Mouse (Mus musculus): ENCODE measurements around the gene Hapln4. TPM values are rescaled to one million over a fixed set of nuclear protein-coding genes. Genes with fewer than 3 reads are reported as not detected.
A peak's percentile ranks its signal among the peaks of the same experiment; 100 is the strongest.

The Hapln4 gene
- polyA plus RNA-seq, 1 experiment from 2014 or later = not detected

DNA sequence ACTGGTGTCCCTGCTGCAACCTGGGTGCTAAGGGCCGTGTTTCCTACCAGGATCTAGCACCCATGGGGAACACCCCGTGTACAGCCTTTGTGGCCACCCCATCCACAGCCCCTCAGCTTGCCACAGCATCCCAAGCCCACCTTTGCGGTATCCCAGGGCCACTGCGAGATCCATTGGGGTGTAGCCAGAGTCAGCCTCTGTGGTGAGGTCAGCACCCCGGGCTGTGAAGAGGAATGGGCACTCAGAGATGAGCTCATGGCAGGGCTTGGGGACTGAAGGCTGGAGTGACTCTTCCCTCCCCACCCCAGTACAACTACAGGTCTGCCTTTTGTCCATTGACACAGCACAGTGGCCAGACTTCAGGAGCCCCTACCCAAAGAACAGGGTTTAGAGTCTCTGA lies 50.8 kb downstream of the Hapln4 start:
- H3K4me1 ChIP-seq (ENCODE audit: insufficient read depth, low read length) = peaks cover 22% of the 10 kb centered on the region
- H3K27me3 ChIP-seq (ENCODE audit: insufficient read depth, low read length) = no peaks in the 10 kb centered on the region
- H3K4me3 ChIP-seq (ENCODE audit: low read length) = no peak overlapping the region
- H3K4me2 ChIP-seq (replicated peaks; ENCODE audit: low read depth, low read length) = no peak overlapping the region
- no peak for ATAC-seq (ENCODE audit: low FRiP score, low TSS enrichment)
- H3K36me3 ChIP-seq (ENCODE audit: insufficient read depth, low read length) = peaks cover 36% of the 10 kb centered on the region
- 85% methylated on average over 5 of the region's 5 CpGs for WGBS
- no peak overlapping the region for H3K9ac ChIP-seq (replicated peaks; ENCODE audit: low read length)
- no peaks in the 10 kb centered on the region for H3K9me3 ChIP-seq (ENCODE audit: low read length)
- no peak overlapping the region for H3K27ac ChIP-seq (ENCODE audit: low read length)

DNA sequence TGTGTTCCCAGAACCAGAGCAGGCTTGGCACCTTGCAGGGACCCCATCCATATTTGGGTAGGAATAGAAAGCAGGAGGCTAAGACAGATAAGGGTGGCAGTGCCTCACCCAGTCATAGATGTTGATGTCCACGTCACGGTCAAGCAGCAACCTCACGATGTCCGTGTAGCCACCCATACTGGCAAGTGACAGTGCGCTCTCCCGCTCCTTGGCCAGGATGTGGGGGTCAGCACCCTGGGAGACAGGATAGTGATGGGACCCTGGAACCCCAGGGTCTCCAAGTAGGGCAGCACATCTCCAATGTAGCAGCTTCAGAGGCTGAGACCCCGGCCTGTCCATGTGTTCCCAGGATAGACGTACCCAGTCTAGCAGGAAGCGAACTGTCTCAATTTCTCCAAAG lies 51.7 kb downstream of the Hapln4 start:
- Histone ChIP-seq H3K9ac (replicated peaks; ENCODE audit: low read length) (no peak overlapping the region), H3K27ac (ENCODE audit: low read length) (no peak overlapping the region), H3K9me3 (ENCODE audit: low read length) (no peaks in the 10 kb centered on the region), H3K4me1 (ENCODE audit: insufficient read depth, low read length) (peaks cover 17% of the 10 kb centered on the region), H3K4me2 (replicated peaks; ENCODE audit: low read depth, low read length) (no peak overlapping the region), H3K4me3 (ENCODE audit: low read length) (no peak overlapping the region), H3K27me3 (ENCODE audit: insufficient read depth, low read length) (no peaks in the 10 kb centered on the region), H3K36me3 (ENCODE audit: insufficient read depth, low read length) (peaks cover 36% of the 10 kb centered on the region)
- ATAC-seq (ENCODE audit: low FRiP score, low TSS enrichment) = no peak
- 88% methylated on average over 9 of the region's 9 CpGs for WGBS

DNA sequence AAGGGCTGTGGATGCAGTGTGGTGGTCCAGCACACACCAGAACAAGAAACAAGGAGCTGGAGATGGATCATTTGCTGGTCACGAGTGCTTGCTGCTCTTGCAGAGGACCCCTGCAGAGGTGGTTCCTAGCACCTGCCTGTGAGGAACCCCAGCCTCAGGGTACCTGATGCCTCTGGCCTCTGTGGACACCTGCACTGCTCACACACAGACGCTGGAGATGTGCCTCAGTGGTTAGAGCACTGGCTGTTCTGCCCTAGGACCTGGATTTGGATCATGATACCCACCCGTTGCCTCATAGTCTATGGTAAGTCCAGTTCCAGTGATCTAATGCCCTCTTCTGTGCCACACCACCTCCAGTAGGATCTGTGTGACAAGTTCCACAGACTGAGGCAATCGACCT lies 53.3 kb downstream of the Hapln4 start:
- 88% methylated on average over 4 of the region's 4 CpGs for WGBS
- Histone ChIP-seq H3K4me1 (ENCODE audit: insufficient read depth, low read length) (peaks cover 27% of the 10 kb centered on the region), H3K27ac (ENCODE audit: low read length) (no peak overlapping the region), H3K9me3 (ENCODE audit: low read length) (no peaks in the 10 kb centered on the region), H3K4me3 (ENCODE audit: low read length) (no peak overlapping the region), H3K4me2 (replicated peaks; ENCODE audit: low read depth, low read length) (no peak overlapping the region), H3K9ac (replicated peaks; ENCODE audit: low read length) (no peak overlapping the region), H3K27me3 (ENCODE audit: insufficient read depth, low read length) (no peaks in the 10 kb centered on the region), H3K36me3 (ENCODE audit: insufficient read depth, low read length) (peaks cover 36% of the 10 kb centered on the region)
- ATAC-seq (ENCODE audit: low FRiP score, low TSS enrichment) = no peak

DNA sequence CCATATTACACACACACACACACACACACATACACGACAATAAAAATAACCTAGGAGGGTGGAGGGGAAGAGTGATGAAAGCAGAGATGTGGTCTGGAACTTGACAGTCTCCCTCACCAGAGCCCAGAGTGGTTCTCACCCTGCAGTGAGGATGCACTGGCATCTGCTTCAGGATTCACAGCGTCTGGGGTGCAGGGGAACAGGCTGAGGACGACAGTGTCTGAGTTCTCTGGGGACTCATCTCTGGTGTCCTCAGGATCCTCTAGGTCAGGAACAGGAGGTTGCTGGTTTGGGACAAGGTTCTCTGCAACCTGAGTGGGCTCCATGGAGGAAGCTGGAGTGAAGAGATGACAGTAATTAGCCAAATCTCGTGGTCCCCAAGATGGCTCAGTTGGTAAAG lies 54.6 kb downstream of the Hapln4 start:
- Histone ChIP-seq H3K4me1 (ENCODE audit: insufficient read depth, low read length) (peaks cover 22% of the 10 kb centered on the region), H3K27ac (ENCODE audit: low read length) (no peak overlapping the region), H3K4me2 (replicated peaks; ENCODE audit: low read depth, low read length) (peak overlapping the region; percentile 68), H3K4me3 (ENCODE audit: low read length) (peak overlapping the region; percentile 76), H3K9me3 (ENCODE audit: low read length) (no peaks in the 10 kb centered on the region), H3K27me3 (ENCODE audit: insufficient read depth, low read length) (no peaks in the 10 kb centered on the region), H3K9ac (replicated peaks; ENCODE audit: low read length) (no peak overlapping the region), H3K36me3 (ENCODE audit: insufficient read depth, low read length) (peaks cover 36% of the 10 kb centered on the region)
- WGBS = 81% methylated on average over 4 of the region's 4 CpGs
- no peak for ATAC-seq (ENCODE audit: low FRiP score, low TSS enrichment)

DNA sequence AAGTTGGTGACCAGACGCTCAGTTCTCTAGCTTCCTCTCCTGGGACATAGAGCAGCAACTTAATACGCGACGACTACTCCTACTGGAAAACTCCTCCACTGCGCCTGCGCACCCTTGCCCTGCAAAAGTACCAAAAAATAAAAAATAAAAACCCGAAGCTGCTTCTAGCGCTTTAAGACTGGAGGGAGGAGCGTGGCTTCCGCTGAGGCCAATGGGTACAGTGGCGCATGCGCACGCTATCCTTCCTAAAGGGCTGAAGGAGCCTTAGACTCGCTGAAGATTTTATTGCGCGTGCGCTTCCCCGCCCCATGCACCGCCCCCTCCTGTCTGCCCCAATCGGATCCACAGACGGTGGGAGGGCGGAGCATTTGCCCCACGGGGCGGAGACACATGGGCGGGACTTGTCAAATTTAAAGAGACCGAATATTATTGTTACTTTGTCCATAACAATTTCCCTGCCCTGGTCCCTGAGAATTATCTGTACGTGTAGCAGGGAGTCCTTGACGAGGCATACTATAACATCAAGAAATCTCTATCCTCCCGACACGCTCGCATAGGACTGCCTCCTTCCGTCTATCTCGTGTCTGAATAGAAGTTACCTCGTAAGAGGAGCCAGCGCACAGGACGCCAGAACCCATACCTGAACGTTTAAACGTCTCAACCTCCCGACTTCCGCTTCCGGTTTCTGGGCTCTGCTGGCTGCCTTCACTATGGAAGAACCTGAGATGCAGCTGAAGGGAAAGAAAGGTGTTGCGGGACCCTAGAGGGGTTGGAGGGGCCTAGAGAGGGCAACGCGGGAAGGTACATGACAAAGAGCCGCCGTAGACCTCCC lies 56.0 kb downstream of the Hapln4 start, which contains the start of the genes Rfxank, Borcs8 and Mef2b:
Rfxank (minus strand) TSS at position 129 of the 832 bp plus-strand sequence.
Borcs8 (plus strand) TSS at position 474 of the 832 bp plus-strand sequence.
Mef2b (plus strand) TSS at position 686 of the 832 bp plus-strand sequence.
- peak; percentile 97 for ATAC-seq (ENCODE audit: low FRiP score, low TSS enrichment)
- peaks cover 22% of the 10 kb centered on the region for H3K4me1 ChIP-seq (ENCODE audit: insufficient read depth, low read length)

DNA sequence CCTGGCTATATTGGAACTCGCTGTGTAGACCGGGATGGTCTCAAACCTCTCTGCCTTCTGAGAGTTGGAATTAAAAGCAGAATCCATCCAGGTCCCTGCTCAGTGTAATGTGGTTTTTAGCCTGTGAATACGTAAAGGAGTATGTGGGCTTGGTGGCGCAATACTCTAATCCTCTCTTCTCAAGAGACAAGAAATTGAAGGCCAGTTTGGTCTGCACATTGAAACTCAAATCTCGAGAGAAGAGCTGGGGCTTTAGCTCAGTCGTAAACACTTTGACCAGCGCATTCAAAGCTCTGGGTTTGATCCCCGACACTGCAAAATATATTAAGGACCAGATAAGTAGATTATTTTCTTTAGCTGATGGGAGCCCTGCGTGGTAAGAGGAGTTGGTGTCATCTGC lies 56.7 kb downstream of the Hapln4 start:
- 7% methylated on average over 9 of the region's 9 CpGs for WGBS
- peak overlapping the region; percentile 76 for H3K9ac ChIP-seq (replicated peaks; ENCODE audit: low read length)
- peaks cover 31% of the 10 kb centered on the region for H3K36me3 ChIP-seq (ENCODE audit: insufficient read depth, low read length)
- H3K9me3 ChIP-seq (ENCODE audit: low read length) = no peaks in the 10 kb centered on the region
- peak overlapping the region; percentile 76 for H3K4me3 ChIP-seq (ENCODE audit: low read length)
- H3K27me3 ChIP-seq (ENCODE audit: insufficient read depth, low read length) = no peaks in the 10 kb centered on the region
- ATAC-seq (ENCODE audit: low FRiP score, low TSS enrichment) = no peak
- peak overlapping the region; percentile 68 for H3K4me2 ChIP-seq (replicated peaks; ENCODE audit: low read depth, low read length)
- peak overlapping the region; percentile 80 for H3K27ac ChIP-seq (ENCODE audit: low read length)
- peaks cover 22% of the 10 kb centered on the region for H3K4me1 ChIP-seq (ENCODE audit: insufficient read depth, low read length)

More for the DNA sequence above, 56.0 kb downstream of the Hapln4 start, which contains the start of the genes Rfxank, Borcs8 and Mef2b:
- Histone ChIP-seq H3K9me3 (ENCODE audit: low read length) (no peaks in the 10 kb centered on the region), H3K9ac (replicated peaks; ENCODE audit: low read length) (peak within 1 kb of the TSS; percentile 76), H3K36me3 (ENCODE audit: insufficient read depth, low read length) (peaks cover 31% of the 10 kb centered on the region), H3K4me3 (ENCODE audit: low read length) (peak within 1 kb of the TSS; percentile 76), H3K4me2 (replicated peaks; ENCODE audit: low read depth, low read length) (peak within 1 kb of the TSS; percentile 68), H3K27ac (ENCODE audit: low read length) (peak within 1 kb of the TSS; percentile 87), H3K27me3 (ENCODE audit: insufficient read depth, low read length) (no peaks in the 10 kb centered on the region)
- WGBS = under 1% methylated on average over 46 of the region's 46 CpGs

Small RNA genes lying within 50 kb of the gene (microRNA-seq; reads per million reads assigned to microRNA genes)
- gene Mir7066 = not detected

Other genes starting within 250 kb of the Hapln4 start
- 0.94 and 0.99 TPM in 2 replicates for gene Cilp2, start 195.8 kb upstream of the Hapln4 start, polyA plus RNA-seq (2015; fragmentation: Nextera tagmentation; extraction: Ambion mirVana)
- gene Tssk6, start 181.3 kb upstream of the Hapln4 start, polyA plus RNA-seq (2015; fragmentation: Nextera tagmentation; extraction: Ambion mirVana) = 3.8 and 3.9 TPM in 2 replicates
- gene Ndufa13, start 180.9 kb upstream of the Hapln4 start, polyA plus RNA-seq (2015; fragmentation: Nextera tagmentation; extraction: Ambion mirVana) = 197 and 199 TPM in 2 replicates
- 3.1 and 5.0 TPM in 2 replicates for gene Yjefn3, start 180.7 kb upstream of the Hapln4 start, polyA plus RNA-seq (2015; fragmentation: Nextera tagmentation; extraction: Ambion mirVana)
- 40.6 and 43.3 TPM in 2 replicates for gene Gatad2a, start 87.1 kb upstream of the Hapln4 start, polyA plus RNA-seq (2015; fragmentation: Nextera tagmentation; extraction: Ambion mirVana)
- gene Mau2, start 40.7 kb upstream of the Hapln4 start, polyA plus RNA-seq (2015; fragmentation: Nextera tagmentation; extraction: Ambion mirVana) = 54.3 and 62.4 TPM in 2 replicates
- 50.7 and 51.6 TPM in 2 replicates for gene Sugp1, start 40.6 kb upstream of the Hapln4 start, polyA plus RNA-seq (2015; fragmentation: Nextera tagmentation; extraction: Ambion mirVana)
- gene Tm6sf2, start 10.5 kb upstream of the Hapln4 start, polyA plus RNA-seq (2015; fragmentation: Nextera tagmentation; extraction: Ambion mirVana) = 0.94 and 1.3 TPM in 2 replicates
- 0.10 and 0.31 TPM in 2 replicates for gene Ncan, start 37.4 kb downstream of the Hapln4 start, polyA plus RNA-seq (2015; fragmentation: Nextera tagmentation; extraction: Ambion mirVana)
- 32.2 and 35.2 TPM in 2 replicates for gene Nr2c2ap, start 47.9 kb downstream of the Hapln4 start, polyA plus RNA-seq (2015; fragmentation: Nextera tagmentation; extraction: Ambion mirVana)
- gene Rfxank, start 55.7 kb downstream of the Hapln4 start, polyA plus RNA-seq (2015; fragmentation: Nextera tagmentation; extraction: Ambion mirVana) = 20.4 and 21.7 TPM in 2 replicates
- gene Borcs8, start 56.0 kb downstream of the Hapln4 start, polyA plus RNA-seq (2015; fragmentation: Nextera tagmentation; extraction: Ambion mirVana) = 58.3 and 58.6 TPM in 2 replicates
- gene Mef2b, start 56.3 kb downstream of the Hapln4 start, polyA plus RNA-seq (2015; fragmentation: Nextera tagmentation; extraction: Ambion mirVana) = 0.24 and 0.49 TPM in 2 replicates
- gene Tmem161a, start 88.9 kb downstream of the Hapln4 start, polyA plus RNA-seq (2015; fragmentation: Nextera tagmentation; extraction: Ambion mirVana) = 81.7 and 87.8 TPM in 2 replicates
- 5.0 and 6.4 TPM in 2 replicates for gene Slc25a42, start 128.8 kb downstream of the Hapln4 start, polyA plus RNA-seq (2015; fragmentation: Nextera tagmentation; extraction: Ambion mirVana)
- 28.0 and 34.8 TPM in 2 replicates for gene Sugp2, start 150.8 kb downstream of the Hapln4 start, polyA plus RNA-seq (2015; fragmentation: Nextera tagmentation; extraction: Ambion mirVana)
- 23.8 and 31.5 TPM in 2 replicates for gene Armc6, start 151.0 kb downstream of the Hapln4 start, polyA plus RNA-seq (2015; fragmentation: Nextera tagmentation; extraction: Ambion mirVana)
- gene Homer3, start 199.4 kb downstream of the Hapln4 start, polyA plus RNA-seq (2015; fragmentation: Nextera tagmentation; extraction: Ambion mirVana) = 74.2 and 81.3 TPM in 2 replicates
- gene Ddx49, start 219.0 kb downstream of the Hapln4 start, polyA plus RNA-seq (2015; fragmentation: Nextera tagmentation; extraction: Ambion mirVana) = 51.8 and 54.1 TPM in 2 replicates
- 389 and 439 TPM in 2 replicates for gene Cope, start 219.1 kb downstream of the Hapln4 start, polyA plus RNA-seq (2015; fragmentation: Nextera tagmentation; extraction: Ambion mirVana)
- gene Cers1, start 232.3 kb downstream of the Hapln4 start, polyA plus RNA-seq (2015; fragmentation: Nextera tagmentation; extraction: Ambion mirVana) = 2.5 and 2.7 TPM in 2 replicates
- 5.5 TPM in 2 replicates for gene Gdf1, start 246.4 kb downstream of the Hapln4 start, polyA plus RNA-seq (2015; fragmentation: Nextera tagmentation; extraction: Ambion mirVana)

All from kidney, embryonic 16.5 days (tissue).